Mouse (Mus musculus) bone marrow, adult 2 months (tissue): ENCODE data around the gene Emc7.

Experiments
- CTCF ChIP-seq: fragments of 200-500 bp; IDR thresholded peaks from 2 replicates; pipeline ENCODE4 v1.5.1; 2011; ENCODE audit warnings: low read length, control low read depth; ENCODE audit not compliant: control insufficient read depth, insufficient read depth
- POLR2A ChIP-seq: fragments of 200-500 bp; IDR thresholded peaks from 2 replicates; pipeline ENCODE4 v1.6.1; 2011; ENCODE audit warnings: low read depth, mild to moderate bottlenecking, control low read depth, low read length, borderline replicate concordance; ENCODE audit not compliant: control insufficient read depth

DNA sequence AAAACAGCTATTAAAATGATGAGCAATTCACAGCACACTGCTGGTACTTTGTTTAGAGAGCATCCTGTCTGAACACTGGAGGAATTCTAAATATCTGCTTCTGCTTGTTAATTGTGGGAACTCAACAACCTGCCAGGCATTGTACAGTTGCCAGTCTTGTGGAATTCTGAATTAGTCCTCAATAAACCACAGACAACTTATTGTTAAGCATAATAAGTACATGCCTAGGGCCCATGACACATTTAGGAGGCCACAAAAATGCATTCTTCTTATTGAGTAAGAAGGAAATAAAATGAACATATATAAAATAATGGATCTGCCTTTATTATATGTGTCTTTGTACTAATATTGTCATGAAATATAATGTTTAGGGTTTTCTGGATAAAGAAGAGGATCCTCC is 9.3 kb upstream of the Emc7 start:
- TF ChIP-seq CTCF (no peak), POLR2A (no peak)
